Mouse (Mus musculus) urinary bladder, adult 18-20 months (tissue): ENCODE data around the gene Rad9a.

Experiments
- DNase-seq, 2 experiments: peaks; one replicate each; pipeline ENCODE4 v3.0.0; 2022; ENCODE audit warnings: low spot score in 2 of 2, mixed read lengths in 2 of 2

Gene Rad9a

DNA sequence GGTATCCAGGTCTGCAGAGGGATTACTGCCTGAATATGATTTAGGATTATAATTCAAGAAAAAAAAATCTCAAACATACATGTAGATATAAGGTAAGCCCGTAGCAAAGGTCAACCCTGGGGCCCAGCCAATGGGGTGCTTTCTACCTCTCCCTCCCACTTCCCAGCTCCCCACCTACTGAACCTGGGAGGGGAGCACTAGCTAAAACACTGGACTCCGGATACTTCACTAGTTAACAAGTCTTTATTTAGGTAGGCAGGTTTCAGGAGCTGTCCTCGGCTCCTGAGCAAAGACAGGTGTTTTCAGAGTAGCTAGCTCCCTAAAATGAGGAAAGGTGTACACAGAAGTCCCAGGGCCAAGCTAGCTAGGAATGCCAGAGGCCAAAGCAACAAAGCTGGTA lies 37.4 kb downstream of the Rad9a start:
- no peak for DNase-seq

DNA sequence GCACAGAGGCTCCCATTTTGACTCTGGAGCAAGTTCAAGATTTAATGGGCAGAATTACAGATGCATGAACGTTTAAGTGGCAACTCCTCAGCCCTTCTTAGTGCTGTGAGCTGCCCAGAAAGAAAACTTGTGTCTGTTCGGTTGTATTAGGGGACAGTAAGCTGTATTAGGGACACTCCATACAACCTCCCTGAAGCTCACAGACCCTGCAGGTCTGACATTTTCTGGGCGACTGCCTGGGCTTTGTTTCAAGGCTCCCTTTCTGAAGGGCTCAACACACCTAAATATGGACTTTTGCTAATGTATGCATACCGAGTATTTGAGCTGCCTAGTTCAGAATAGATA lies 37.9 kb downstream of the Rad9a start:
- DNase-seq = no peak

DNA sequence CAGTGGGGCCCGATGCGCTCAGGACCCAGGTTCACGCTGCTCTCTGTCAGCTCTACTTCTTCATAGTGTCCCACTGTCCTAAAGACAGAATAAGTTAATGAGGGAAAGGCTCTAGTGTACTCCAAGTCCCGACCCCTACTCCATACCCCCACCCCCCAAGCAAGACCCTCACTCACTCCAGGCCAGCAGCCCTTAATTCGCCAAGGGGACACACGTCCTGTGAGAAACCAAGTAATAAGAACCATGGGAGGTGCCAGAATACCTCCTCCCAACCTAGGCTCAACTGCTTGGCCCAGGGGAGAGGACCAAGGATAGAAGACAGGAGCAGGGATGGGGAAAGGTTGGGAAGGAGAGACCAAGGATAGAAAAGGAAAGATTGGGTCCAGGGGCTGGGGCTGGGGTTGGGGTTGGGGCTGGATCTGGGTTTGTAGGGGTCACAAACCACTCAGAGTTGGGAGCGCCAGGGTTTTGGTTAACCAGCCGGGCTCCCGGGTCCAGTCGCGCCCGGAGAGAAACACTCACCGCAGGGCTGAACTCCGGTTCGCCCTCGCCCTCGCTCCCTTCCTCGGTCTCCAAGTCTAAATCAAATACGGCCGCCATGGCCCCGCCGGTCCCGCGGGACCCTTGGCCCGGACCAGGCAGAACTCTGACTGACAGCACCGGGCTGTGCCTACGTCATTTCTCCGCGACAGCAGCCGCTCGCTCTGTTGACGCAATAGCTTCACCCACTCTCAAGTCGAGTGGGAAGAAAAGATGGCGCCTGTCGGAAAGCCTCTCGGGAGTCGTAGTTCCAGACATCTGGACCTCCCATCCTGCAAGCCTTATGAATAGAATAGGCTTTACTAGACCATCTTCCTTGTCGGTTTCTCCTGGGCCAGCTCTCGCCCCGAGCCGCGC lies 38.6 kb downstream of the Rad9a start, which contains the start of gene Rps6kb2:
Gene Rps6kb2 (minus strand): TSS at position 709 of the 897 bp plus-strand sequence.
- DNase-seq = peak; percentile 92 to 97

DNA sequence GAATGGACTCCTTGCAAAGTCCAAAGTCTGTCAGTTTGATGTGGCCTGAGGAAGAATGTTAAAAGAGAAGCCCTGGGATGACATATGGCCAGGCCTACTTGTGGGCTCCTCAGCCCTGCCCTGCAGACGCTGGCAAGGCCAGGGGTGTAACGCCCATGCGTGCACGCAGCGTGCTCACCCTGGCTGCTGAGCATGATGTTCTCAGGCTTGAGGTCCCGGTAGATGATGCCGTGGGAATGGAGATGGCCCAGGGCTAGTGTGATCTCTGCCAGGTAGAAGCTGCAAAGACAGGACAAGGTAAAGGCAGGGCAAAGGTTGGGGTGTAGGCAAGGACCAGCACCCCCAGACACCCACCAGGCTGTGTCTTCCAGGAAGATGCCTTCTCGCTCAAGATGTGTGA lies 42.4 kb downstream of the Rad9a start:
- DNase-seq = no peak

DNA sequence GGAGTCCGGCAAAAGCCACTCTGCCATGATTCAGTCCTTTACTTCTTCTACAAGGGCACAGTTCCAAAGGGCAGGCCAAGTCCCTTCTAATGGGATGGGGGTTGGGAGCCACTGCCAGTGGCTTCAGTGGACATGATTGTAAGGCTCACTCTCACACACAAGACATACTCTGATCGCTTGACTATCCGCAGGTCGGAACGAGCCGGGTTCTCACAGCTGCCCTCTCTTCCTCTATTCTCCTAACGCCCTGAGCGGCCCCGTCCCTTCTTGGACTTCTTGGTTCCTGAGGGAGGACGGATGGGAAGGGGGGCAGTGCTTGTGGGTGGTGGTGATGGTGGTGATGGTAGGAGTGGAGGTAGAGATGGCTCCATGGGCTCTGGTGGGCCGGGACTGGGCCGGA lies 44.7 kb downstream of the Rad9a start:
- DNase-seq = no peak

DNA sequence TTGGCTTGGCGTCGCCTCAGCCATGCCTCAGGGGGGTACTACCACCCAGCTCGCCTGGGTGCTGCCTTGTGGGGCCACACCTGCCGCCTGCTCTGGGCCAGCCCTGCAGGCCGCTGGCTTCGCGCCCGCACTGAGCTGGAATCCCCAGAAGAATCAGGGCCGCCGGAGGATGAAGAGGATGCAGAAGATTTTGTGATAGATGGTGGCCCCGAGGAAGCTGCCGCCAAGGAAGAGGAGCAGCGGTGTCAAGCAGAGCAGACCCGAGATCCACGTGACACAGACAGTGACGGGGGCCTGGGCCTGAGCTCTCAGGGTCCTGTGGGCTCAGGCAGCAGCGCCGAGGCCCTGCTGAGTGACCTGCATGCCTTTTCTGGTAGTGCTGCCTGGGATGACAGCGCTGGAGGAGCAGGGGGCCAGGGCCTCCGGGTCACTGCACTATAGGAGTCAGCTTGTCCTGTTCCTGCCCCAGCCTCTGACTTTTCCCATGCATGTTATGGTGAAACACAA lies 45.3 kb downstream of the Rad9a start:
- DNase-seq = no peak

DNA sequence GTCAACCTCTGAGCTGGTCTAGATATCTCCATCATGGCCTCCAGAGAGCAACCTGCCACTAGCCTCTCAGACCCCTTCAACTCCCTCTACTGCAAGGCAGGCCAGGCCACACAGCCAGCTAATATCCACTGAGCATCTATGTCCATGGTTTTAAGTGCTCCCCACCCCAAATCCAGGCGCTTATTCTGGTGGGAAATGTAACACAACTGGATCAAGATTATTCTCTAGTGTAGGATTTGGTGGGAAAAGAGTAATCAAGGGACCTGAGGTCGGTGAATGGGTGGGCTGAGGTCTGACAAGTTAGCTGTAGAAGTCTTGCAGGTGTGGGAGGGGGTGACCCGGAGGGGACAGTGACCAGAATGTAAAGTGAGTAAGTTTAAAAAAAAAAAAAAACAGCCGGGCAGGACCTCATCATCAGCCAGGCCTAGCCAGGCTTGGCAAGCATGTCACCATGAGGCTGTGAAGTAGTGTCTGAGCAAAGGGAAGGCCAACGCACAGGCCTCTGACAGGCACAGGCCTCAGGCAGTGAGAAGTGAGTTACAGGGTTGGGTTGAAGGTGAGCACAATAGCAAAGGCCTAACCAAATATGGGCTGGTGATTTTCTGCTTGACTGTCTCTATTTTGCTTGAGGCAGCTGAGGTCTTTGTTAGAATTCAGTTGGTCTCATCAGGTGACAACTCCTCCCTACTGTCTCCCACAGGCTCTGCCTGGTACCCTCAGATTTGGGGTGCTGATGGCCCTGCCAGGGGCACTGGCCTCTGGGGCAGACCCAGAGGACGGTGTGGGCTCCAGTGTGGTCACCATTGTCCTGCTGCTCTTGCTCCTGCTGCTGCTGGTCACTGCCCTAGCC lies 46.0 kb downstream of the Rad9a start:
- no peak for DNase-seq

DNA sequence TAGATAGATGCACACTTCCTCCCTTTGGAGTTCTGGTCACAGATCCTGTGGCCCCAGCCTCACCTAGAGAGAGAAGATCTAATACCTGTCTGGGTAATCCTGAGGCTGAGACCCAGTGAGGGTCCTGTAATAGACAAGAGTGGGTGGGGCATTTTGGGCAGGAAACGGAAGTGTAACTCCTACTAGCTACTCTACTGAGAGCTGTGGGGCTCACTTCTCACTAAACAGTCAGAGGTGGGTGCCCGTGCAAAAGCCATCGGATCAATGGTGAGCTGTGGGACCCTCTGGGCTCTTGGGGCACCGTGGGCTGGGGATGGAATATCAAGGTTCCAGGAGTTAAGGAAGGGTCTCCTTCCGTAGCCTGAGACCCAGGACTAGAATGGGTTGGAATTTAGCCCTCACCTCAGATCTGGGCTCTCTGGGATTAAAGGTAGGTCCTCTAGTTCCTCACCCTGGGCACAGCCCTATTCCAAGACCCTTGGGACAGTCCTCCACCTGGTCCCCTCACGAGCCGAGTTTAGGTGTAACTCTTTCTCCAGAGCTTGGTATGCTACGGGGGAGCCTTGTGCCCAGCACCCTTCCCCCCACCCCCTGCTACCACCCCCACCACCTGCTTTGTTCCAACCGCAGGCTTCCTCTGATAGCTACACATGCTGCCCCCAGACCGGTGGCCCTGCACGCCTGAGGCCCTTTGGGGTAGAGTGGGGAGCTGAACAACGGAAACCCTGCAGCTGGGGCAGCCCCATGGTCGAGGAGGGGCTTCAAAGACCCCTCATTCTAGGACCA lies 46.8 kb downstream of the Rad9a start:
- no peak for DNase-seq

DNA sequence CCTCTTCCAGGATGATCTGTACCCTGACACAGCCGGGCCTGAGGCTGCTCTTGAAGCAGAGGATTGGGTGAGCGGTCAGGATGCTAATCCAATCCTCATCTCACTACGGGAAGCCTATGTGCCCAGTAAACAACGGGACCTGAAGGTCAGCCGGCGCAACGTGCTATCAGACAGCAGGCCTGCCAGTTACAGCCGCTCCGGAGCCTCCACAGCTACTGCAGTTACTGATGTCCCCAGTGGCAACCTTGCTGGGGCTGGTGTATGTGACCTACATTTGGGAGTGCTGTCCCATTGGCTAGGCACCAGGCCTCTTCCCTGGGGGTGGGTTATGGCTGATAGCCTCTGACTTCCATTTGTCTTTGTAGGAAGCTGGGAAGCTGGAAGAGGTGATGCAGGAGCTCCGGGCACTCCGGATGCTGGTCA lies 48.2 kb downstream of the Rad9a start, which contains the start of gene Ptprcap:
Gene Ptprcap (plus strand): TSS at position 373 of the 423 bp plus-strand sequence.
- no peak for DNase-seq

DNA sequence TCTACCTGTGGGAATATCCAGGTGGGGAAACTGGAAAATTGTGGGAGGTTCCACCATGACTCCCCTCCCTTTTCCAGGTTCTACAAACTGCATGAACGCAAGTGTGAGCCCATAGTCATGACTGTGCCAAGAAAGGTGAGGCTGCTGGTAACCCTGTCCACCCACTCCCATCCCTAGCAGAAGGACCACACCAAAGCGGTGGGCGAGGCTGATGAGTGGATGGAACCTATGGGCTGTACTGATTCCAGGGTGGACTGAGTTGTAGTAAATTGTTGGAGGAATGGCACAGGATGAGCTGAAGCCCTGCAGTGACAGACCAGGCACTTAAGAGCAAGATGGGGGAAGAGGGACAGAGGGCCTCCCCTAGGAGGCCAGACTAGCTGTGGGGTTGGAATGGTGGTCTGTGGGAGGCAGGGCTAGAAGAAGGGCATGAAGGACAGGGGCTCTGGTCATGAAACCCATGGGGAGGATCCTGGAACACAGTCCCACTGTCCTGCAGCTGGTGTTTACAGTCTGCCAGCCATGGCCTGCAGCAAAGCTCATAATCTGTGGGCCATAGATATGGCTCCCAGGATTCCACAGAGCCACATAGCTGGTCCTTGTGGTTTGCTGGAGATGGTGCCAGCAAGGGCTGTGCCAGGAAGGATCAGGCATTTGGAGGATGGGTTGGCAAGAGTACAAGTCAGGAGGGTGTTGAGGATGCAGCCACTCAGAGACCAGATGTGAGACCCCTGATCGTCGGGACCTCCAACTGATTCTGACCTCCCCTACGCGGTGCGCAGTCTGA lies 48.8 kb downstream of the Rad9a start:
- no peak for DNase-seq

DNA sequence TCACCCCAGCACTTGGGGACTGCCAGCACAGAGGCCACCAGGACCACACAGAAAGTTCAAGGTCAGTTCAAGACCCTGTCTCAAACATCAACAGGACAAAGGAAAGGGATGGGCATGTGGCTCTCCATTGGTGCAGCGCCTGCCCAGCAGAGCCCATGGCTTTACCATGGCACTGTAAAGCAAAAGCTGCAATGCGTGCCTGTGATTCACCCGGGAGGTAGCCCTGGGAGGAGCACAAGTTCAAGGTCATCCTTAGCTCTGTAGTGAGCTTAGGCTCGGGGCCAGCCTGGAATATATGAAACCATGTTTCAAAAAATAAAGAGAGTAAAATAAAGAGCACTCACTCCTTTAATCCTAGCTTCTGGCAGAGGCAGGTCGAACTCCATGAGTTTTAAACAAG lies 49.6 kb downstream of the Rad9a start:
- no peak for DNase-seq

DNA sequence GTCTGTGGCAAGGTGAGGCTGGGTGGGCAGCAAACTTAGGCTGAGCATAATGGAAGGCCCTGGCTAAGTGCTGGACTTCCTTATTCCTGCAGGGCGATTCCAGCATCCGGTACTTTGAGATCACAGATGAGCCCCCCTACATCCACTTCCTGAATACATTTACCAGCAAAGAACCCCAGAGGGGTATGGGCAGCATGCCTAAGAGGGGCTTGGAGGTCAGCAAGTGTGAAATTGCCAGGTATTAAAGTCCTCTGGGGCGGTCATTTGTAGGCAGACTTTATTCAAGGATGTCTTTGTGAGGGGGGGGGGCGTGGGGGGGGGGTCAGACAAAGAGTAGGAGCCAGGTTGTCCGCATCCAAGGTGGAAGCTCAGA lies 50.0 kb downstream of the Rad9a start:
- no peak for DNase-seq

DNA sequence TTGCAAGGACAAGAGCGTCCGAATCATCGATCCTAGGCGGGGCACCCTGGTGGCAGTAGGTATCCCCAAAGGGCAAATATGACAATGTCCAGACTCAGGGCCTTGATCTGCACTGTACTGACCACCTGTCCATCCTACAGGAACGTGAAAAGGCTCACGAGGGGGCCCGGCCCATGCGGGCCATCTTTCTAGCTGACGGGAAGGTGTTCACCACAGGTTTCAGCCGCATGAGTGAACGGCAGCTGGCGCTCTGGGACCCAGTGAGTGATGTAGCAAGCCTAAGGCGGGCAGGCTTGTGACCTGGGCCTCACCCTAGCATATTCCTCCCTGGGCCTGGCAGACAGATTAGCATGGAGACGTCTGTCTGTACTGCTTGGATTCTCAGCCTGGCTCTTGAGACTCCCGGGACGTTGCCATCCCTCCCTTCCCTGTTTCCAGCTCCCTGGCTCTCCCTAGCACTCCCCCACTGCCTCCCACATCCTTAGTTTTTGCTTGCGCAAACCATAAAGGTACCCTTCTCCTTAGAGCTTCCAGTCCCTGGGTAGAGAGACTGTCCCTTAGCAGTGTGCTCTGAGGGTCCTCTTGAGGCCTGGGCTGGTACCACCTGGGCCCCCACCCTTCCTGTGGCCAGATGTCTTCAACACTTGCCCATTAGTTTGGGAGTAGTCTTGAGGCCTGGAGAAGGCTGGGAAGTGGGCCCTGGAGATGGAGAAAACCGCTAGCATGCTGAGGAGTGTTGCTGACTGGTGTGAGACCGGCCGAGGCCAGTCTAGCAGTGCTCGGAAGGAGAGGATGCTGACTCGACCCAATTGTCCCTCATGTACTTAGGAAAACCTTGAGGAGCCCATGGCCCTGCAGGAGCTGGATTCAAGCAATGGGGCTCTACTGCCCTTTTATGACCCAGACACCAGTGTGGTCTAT lies 50.6 kb downstream of the Rad9a start:
- no peak for DNase-seq

DNA sequence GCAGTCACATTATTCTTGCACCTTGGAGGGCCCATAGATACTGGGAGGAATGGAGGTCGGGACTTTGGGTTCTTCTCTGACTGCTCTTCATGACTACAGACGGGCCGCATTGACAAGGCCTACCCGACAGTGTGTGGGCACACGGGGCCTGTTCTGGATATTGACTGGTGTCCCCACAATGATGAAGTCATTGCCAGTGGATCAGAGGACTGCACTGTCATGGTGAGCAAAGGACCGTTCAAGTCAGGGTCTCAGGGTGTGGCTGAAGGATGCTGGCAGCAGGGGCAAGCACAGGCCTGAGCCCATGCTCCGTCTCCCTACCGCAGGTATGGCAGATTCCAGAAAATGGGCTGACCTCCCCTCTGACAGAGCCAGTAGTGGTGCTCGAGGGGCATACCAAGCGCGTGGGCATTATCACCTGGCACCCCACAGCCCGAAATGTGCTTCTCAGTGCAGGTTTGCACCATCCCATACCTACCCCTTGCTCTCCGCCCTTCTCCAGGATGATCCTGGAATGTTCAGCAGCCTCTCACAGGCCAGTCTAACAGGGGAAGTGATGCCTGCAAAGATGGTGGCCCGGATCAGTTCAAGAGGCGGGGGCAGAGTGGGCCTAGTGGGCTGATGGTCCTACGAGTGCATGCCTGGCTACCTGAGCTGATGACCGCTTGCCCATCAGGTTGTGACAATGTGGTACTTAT lies 51.5 kb downstream of the Rad9a start:
- no peak for DNase-seq

DNA sequence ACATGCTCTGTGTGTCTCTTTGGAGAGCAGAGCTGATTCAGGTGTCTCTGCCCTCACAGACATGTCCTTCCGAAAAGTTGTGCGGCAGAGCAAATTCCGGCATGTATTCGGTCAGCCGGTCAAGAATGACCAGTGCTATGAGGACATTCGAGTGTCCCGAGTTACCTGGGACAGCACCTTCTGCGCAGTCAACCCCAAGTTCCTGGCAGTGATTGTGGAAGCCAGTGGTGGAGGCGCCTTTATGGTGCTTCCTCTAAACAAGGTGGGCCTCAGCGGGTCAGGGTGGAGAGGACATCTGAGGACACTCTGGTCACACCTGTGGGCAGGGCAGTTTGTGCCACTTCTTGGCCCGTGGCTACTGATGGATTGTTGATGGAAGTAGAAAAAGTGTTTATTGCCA lies 52.2 kb downstream of the Rad9a start:
- no peak for DNase-seq

DNA sequence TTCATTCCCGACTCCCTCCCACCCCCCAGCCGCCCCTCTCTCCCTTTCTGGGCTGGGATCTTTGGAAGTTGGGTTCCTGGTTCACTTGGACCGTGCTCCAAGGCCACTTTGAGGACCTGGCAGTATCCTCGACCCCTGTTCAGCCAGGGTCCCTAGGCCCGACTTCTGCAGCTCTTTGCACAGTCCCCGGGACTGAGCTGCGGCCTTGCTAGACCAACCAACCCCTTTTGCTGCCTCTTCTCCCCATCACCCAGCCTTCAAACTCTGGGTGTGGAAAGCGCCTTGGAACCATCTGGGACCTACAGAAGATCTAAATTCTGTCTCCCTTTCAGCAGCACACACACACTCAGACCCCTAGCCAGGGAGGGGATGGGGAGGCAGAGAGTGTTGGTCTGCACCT lies 52.6 kb downstream of the Rad9a start:
- no peak for DNase-seq

DNA sequence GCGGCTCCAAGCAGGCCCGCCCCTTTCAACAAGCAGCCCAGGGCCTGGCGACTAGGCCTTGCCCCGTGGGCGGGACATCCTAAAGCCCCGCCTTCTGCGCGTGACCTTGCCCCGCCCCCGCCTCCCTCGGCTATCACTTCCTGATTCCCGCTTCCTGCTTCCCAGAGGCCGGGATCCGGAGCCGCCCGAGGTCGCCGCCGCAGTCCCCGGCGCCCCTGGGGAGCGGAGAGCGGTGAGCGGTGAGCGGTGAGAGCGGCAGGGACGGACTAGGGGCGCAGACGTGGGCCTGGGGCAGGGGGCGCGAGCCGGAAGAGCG lies 53.0 kb downstream of the Rad9a start, which contains the start of gene Coro1b:
Gene Coro1b (plus strand): TSS at position 129 of the 316 bp plus-strand sequence.
- DNase-seq = peak; percentile 97 to 99

DNA sequence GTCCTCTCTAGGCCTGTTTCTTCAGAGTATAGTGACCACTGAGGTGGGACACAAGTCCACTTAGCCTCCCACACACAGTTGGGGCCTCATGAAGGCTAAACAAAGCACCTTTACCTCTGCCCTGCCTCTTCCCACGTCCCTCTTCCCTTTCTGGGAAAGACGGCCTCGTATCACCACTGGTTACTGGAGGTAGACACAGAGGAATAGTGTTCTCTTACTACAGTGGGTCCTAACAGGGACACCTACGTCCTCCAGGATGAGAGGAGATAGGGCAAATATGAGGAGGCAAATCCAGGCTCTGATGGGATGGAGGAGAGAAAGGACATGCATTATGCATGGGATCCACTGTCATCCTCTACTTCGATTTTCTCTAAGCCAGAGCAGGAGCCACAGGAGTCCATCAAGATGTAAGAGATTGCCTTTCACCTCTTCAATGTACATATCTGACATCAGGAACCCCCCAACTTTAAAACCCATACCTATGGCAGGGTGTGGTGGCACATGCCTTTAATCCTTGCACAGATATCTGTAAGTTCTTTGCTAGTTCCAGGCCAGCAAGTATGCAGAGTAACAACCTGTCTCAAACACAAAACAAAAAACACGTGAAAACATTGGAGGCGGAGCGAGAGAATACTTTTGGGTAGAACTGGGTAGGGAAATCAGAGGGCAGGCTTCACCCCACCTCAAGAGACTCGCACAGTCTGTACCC lies 53.5 kb downstream of the Rad9a start:
- DNase-seq = no peak

DNA sequence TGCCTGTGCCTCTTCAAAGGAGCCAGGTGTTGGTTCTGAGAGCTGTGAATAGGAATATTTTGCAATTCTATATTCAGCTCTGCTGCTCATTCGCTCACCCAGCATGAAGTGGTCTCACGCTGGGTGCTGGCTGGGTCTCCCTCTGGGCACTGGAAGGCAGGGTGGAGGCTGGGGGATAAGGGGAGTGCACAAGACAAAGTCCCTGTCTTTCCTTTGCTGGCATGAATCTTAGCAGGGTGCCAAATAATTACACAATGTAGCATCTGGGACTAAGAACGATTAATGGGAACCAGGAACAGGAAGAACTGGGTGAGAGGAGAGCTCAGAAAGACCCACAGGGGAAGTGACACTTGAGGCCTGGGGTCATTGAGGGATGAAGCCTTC lies 54.4 kb downstream of the Rad9a start:
- DNase-seq = no peak
